Mouse (Mus musculus): ENCODE results near the gene Unc13a. TPM values are rescaled to one million over a fixed set of nuclear protein-coding genes. Genes with fewer than 3 reads are reported as not detected.

The Unc13a gene
- polyA plus RNA-seq, 1 experiment: 97.3 TPM

DNA sequence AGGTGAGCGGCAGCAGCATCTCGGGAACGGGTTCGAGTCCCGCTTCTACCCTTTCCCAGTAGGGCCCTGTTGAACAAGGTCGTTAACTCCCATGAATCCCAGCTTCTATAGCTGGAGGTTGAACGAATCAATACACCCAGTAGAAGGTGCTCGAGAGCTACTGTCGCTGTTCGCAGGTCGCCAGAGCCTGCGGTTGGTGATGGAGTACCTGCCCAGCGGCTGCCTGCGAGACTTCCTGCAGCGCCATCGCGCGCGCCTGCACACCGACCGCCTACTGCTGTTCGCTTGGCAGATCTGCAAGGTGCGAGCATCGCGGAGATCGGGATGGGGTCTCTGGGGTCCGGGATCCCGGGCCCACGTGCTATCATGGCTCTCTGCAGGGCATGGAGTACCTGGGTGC is 14.0 kb upstream of the Unc13a start:
- peaks cover 10% of the 10 kb centered on the region; the same call in 1 of the 2 replicates for H3K4me1 ChIP-seq (ENCODE audit: control insufficient read depth, insufficient read depth, low read length)

DNA sequence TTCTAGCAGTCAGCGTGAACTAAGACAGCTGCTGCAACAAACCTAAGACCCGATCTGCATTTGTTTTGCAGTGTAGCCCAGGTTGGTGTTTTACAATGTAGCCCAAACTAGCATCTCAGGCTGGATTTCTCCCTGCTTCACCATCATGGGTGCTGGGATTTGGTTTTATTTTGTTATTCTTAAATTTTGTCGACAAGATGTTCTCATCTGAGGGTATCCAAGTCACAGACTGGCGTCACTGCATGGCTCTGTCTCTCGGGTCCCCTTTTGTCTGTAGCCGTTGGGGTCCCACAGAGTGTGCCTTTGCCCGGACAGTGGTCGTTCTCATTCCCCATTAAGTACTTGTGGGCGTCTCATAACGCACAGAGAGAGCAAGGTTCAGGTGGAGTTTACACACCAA is 13.1 kb upstream of the Unc13a start:
- 21% methylated on average over 10 of the region's 10 CpGs for WGBS
- no peak overlapping the region for H3K27ac ChIP-seq (ENCODE audit: insufficient read depth, low read length)
- no peak overlapping the region for H3K4me3 ChIP-seq (replicated peaks; ENCODE audit: insufficient read depth, low read depth, low read length)
- DNase-seq: no peak
- H3K27me3 ChIP-seq (ENCODE audit: control insufficient read depth, insufficient read depth, low read length): no peaks in the 10 kb centered on the region; the same call in 1 of the 2 replicates
- TF ChIP-seq POLR2A (IDR thresholded peaks at IDR 0.05; ENCODE audit: borderline replicate concordance, insufficient read depth, low read length) (no peak), CTCF (IDR thresholded peaks at IDR 0.05; ENCODE audit: borderline replicate concordance, insufficient read depth, low read depth, low read length) (no peak)
- peaks cover 10% of the 10 kb centered on the region; the same call in 1 of the 2 replicates for H3K4me1 ChIP-seq (ENCODE audit: control insufficient read depth, insufficient read depth, low read length)

More for the DNA sequence above, 14.0 kb upstream of the Unc13a start:
- no peak for DNase-seq
- Histone ChIP-seq H3K27ac (ENCODE audit: insufficient read depth, low read length) (no peak overlapping the region), H3K4me3 (replicated peaks; ENCODE audit: insufficient read depth, low read depth, low read length) (peak overlapping the region; percentile 15), H3K27me3 (ENCODE audit: control insufficient read depth, insufficient read depth, low read length) (peaks cover 1% of the 10 kb centered on the region; the same call in 1 of the 2 replicates)
- WGBS: 6% methylated on average over 29 of the region's 29 CpGs
- TF ChIP-seq POLR2A (IDR thresholded peaks at IDR 0.05; ENCODE audit: borderline replicate concordance, insufficient read depth, low read length) (no peak), CTCF (IDR thresholded peaks at IDR 0.05; ENCODE audit: borderline replicate concordance, insufficient read depth, low read depth, low read length) (peak; percentile 30; the same call in 1 of the 2 replicates)

DNA sequence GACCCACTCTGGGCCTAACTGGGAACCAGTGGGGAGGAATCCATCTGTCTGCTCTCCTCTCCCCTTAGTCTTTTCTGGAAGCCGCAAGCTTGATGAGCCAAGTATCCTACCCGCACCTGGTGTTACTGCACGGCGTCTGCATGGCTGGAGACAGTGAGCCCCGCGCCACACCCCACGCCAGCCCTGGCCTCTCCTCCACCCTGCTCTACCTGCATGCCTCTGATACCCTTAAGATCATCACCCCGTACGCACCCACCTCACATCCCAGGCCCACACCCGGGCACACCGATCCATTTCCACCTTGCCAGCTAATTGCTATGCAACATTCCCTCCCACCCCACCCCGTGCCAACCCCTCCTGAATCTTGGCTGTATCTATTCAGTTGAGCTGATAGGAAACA is 11.3 kb upstream of the Unc13a start:
- no peak for TF ChIP-seq POLR2A (IDR thresholded peaks at IDR 0.05; ENCODE audit: borderline replicate concordance, insufficient read depth, low read length)
- TF ChIP-seq CTCF (IDR thresholded peaks at IDR 0.05; ENCODE audit: borderline replicate concordance, insufficient read depth, low read depth, low read length): no peak
- Histone ChIP-seq H3K4me1 (ENCODE audit: control insufficient read depth, insufficient read depth, low read length) (peaks cover 14% of the 10 kb centered on the region; the same call in 1 of the 2 replicates), H3K27ac (ENCODE audit: insufficient read depth, low read length) (no peak overlapping the region), H3K27me3 (ENCODE audit: control insufficient read depth, insufficient read depth, low read length) (no peaks in the 10 kb centered on the region; the same call in 1 of the 2 replicates), H3K4me3 (replicated peaks; ENCODE audit: insufficient read depth, low read depth, low read length) (no peak overlapping the region)
- WGBS: 56% methylated on average over 12 of the region's 12 CpGs
- DNase-seq: no peak

DNA sequence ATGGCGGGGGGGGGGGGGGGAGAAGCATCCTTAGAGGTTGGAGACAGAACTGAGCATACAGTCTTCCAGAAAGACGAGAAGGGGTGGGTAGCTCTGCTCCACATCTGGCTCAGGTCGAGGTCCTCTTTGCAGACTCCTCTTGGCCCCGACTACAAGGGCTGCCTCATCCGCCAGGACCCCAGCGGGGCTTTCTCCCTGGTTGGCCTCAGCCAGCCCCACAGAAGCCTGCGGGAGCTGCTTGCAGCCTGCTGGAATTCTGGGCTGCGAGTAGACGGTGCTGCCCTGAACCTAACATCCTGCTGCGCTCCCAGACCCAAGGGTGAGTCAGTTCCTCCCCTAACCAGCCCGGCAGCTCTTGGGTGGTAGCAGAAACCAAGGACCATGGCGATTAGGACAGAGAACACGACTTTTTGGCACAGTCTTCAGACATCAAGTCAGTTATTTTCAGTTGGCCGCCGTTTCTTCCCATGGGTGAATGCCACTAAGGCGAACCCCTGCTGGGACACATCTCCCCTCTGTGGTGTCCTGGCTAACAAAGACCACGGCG is 9.9 kb upstream of the Unc13a start:
- H3K27ac ChIP-seq (ENCODE audit: insufficient read depth, low read length): no peak overlapping the region
- DNase-seq: no peak
- H3K27me3 ChIP-seq (ENCODE audit: control insufficient read depth, insufficient read depth, low read length): no peaks in the 10 kb centered on the region; the same call in 1 of the 2 replicates
- 27% methylated on average over 18 of the region's 18 CpGs for WGBS
- H3K4me1 ChIP-seq (ENCODE audit: control insufficient read depth, insufficient read depth, low read length): 0 out of 2 replicates have a peak, but pooled peaks cover 9% of the 10 kb centered on the region
- no peak for TF ChIP-seq POLR2A (IDR thresholded peaks at IDR 0.05; ENCODE audit: borderline replicate concordance, insufficient read depth, low read length)
- no peak for TF ChIP-seq CTCF (IDR thresholded peaks at IDR 0.05; ENCODE audit: borderline replicate concordance, insufficient read depth, low read depth, low read length)
- no peak overlapping the region for H3K4me3 ChIP-seq (replicated peaks; ENCODE audit: insufficient read depth, low read depth, low read length)

DNA sequence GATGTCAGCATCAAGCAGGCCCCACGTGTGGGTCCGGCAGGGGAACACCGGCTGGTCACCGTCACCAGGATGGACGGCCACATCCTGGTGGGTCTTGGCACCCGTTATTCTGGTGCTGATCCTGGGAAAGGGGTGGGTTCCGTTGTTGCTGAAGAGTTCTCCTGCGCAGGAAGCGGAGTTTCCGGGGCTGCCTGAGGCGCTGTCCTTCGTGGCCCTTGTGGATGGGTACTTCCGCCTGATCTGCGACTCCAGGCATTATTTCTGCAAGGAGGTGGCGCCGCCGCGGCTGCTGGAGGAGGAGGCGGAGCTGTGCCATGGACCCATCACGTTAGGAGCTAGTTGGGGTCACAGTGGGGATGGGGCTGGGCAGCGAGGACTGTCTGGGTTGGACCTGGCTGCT is 8.9 kb upstream of the Unc13a start:
- TF ChIP-seq POLR2A (IDR thresholded peaks at IDR 0.05; ENCODE audit: borderline replicate concordance, insufficient read depth, low read length) (no peak), CTCF (IDR thresholded peaks at IDR 0.05; ENCODE audit: borderline replicate concordance, insufficient read depth, low read depth, low read length) (no peak)
- peaks cover 7% of the 10 kb centered on the region for H3K4me1 ChIP-seq (ENCODE audit: control insufficient read depth, insufficient read depth, low read length)
- no peaks in the 10 kb centered on the region for H3K27me3 ChIP-seq (ENCODE audit: control insufficient read depth, insufficient read depth, low read length)
- DNase-seq: no peak
- H3K27ac ChIP-seq (ENCODE audit: insufficient read depth, low read length): no peak overlapping the region
- H3K4me3 ChIP-seq (replicated peaks; ENCODE audit: insufficient read depth, low read depth, low read length): no peak overlapping the region
- 58% methylated on average over 21 of the region's 21 CpGs for WGBS

DNA sequence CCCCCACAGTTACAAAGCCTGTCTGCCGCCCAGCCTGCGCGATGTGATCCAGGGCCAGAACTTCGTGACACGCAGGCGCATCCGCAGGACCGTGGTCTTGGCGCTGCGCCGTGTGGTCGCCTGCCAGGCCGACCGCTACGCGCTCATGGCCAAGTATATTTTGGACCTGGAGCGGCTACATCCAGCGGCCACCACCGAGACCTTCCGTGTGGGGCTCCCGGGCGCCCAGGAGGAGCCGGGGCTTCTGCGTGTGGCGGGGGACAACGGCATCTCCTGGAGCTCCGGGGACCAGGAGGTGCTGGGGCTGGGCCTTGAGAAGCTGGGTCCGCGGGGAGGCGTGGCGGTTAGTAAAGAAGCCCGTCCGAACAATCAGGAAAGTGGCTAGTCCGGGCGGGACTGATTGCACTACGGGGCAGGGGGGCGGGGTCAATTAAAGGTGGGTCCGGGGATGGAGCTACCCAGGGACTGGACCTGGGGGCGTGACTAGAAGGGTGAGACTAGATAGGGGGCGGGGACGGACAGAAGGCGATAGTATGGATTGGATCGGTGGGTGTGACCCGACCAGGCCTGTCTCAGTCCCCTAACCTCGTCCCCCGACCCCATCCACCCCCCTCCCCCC is 8.1 kb upstream of the Unc13a start:
- TF ChIP-seq CTCF (IDR thresholded peaks at IDR 0.05; ENCODE audit: borderline replicate concordance, insufficient read depth, low read depth, low read length): no peak
- TF ChIP-seq POLR2A (IDR thresholded peaks at IDR 0.05; ENCODE audit: borderline replicate concordance, insufficient read depth, low read length): no peak
- DNase-seq: peak; percentile 69
- Histone ChIP-seq H3K27me3 (ENCODE audit: control insufficient read depth, insufficient read depth, low read length) (no peaks in the 10 kb centered on the region), H3K4me3 (replicated peaks; ENCODE audit: insufficient read depth, low read depth, low read length) (peak overlapping the region; percentile 49), H3K27ac (ENCODE audit: insufficient read depth, low read length) (no peak overlapping the region), H3K4me1 (ENCODE audit: control insufficient read depth, insufficient read depth, low read length) (peaks cover 11% of the 10 kb centered on the region)
- 4% methylated on average over 45 of the region's 46 CpGs for WGBS

DNA sequence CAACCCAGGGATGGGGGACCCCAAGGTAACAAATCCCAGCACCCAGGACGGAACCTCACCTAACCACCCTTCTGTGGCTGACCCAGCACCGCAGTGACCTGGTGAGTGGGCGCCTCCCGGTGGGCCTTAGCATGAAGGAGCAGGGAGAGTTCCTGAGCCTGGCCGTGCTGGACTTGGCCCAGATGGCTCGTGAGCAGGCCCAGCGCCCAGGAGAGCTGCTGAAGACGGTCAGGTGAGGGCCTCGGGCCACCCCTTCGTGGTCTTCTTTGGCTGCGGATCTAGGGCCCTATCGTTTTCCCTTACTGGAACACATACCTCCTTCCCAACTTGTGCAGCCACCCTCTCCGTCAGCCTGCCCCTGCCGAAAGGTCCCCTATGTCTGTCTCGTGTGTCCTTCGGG is 7.6 kb upstream of the Unc13a start:
- TF ChIP-seq CTCF (IDR thresholded peaks at IDR 0.05; ENCODE audit: borderline replicate concordance, insufficient read depth, low read depth, low read length) (no peak), POLR2A (IDR thresholded peaks at IDR 0.05; ENCODE audit: borderline replicate concordance, insufficient read depth, low read length) (no peak)
- peak overlapping the region; percentile 49 for H3K4me3 ChIP-seq (replicated peaks; ENCODE audit: insufficient read depth, low read depth, low read length)

DNA sequence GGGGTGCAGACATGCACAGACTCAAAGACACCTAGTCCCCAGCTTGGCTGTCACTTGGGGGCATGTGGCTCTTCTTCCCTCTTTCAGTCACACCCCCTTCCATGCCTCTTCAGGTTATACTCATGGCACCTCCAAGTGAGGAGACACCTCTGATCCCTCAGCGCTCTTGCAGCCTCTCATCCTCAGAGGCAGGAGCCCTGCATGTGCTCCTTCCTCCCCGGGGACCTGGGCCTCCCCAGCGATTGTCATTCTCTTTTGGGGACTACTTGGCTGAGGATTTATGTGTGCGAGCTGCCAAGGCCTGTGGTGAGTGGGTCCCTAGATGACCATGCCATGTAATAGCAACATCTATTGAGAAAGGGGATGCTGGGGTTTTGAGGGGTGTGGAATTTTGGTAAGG is 6.7 kb upstream of the Unc13a start:
- Histone ChIP-seq H3K4me1 (ENCODE audit: control insufficient read depth, insufficient read depth, low read length) (peaks cover 11% of the 10 kb centered on the region), H3K27me3 (ENCODE audit: control insufficient read depth, insufficient read depth, low read length) (no peaks in the 10 kb centered on the region), H3K27ac (ENCODE audit: insufficient read depth, low read length) (no peak overlapping the region), H3K4me3 (replicated peaks; ENCODE audit: insufficient read depth, low read depth, low read length) (no peak overlapping the region)
- WGBS: 78% methylated on average over 4 of the region's 4 CpGs
- no peak for TF ChIP-seq POLR2A (IDR thresholded peaks at IDR 0.05; ENCODE audit: borderline replicate concordance, insufficient read depth, low read length)
- no peak for TF ChIP-seq CTCF (IDR thresholded peaks at IDR 0.05; ENCODE audit: borderline replicate concordance, insufficient read depth, low read depth, low read length)
- DNase-seq: no peak

More for the DNA sequence above, 7.6 kb upstream of the Unc13a start:
- DNase-seq: peak in 1 of 2 experiments; percentile 34
- H3K4me1 ChIP-seq (ENCODE audit: control insufficient read depth, insufficient read depth, low read length): peaks cover 11% of the 10 kb centered on the region
- H3K27me3 ChIP-seq (ENCODE audit: control insufficient read depth, insufficient read depth, low read length): no peaks in the 10 kb centered on the region
- WGBS: 23% methylated on average over 16 of the region's 16 CpGs
- H3K27ac ChIP-seq (ENCODE audit: insufficient read depth, low read length): no peak overlapping the region

Data from cerebellum, adult 2 months (tissue).